26 mouse cellular contexts compared by ENCODE assay signal in genomic region chr17:28960597-28960996, GRCm38 (mm10). TPM values are rescaled to one million over a fixed set of nuclear protein-coding genes. Genes with fewer than 3 reads are reported as not detected.
DNase-seq lines count a peak whose midpoint lies in the region; ATAC-seq and TF ChIP-seq lines count a peak whose summit lies in the region.
"Had no signal": no experiment of that assay in that cellular context is flagged by ENCODE, and none has a peak within 500 bp of the region (broad histone marks: within the 10 kb centered on the region; RNA-seq: fewer than 3 reads in every experiment).

No protein-coding gene starts in this region.

- H3K27ac ChIP-seq in kidney, postnatal 0 days: no peak overlapping the region
- H3K27ac ChIP-seq in CH12.LX (ENCODE audit: insufficient read depth, low read depth): no peak overlapping the region
- H3K27ac ChIP-seq in liver, postnatal 0 days (ENCODE audit: low read depth): no peak overlapping the region
- H3K27ac ChIP-seq: forebrain, embryonic 10.5 days had no signal

- no peaks in the 10 kb centered on the region for H3K4me1 ChIP-seq in kidney, postnatal 0 days (replicated peaks; ENCODE audit: insufficient read depth, low read length)
- peaks cover 0 to 67% of the 10 kb centered on the region in 2 experiments; a peak in 2 of 4 replicates for H3K4me1 ChIP-seq in CH12.LX (ENCODE audit: control insufficient read depth in 1 of 2, insufficient read depth in 2 of 2)
- peaks cover 5% of the 10 kb centered on the region for H3K4me1 ChIP-seq in liver, postnatal 0 days (ENCODE audit: insufficient read depth)
- H3K4me1 ChIP-seq: forebrain, embryonic 10.5 days had no signal

- H3K27me3 ChIP-seq in kidney, postnatal 0 days (ENCODE audit: insufficient read depth, low read length): no peaks in the 10 kb centered on the region
- H3K27me3 ChIP-seq in CH12.LX (replicated peaks): no peaks in the 10 kb centered on the region
- no peaks in the 10 kb centered on the region for H3K27me3 ChIP-seq in liver, postnatal 0 days (ENCODE audit: insufficient read depth, low read length)
- H3K27me3 ChIP-seq: Patski had no signal

- peak; percentile 16 for DNase-seq in embryo, embryonic 10 days (ENCODE audit: low spot score)
- DNase-seq in embryo, embryonic 9.5 days (ENCODE audit: extremely low spot score): no peak
- DNase-seq in kidney, postnatal 0 days (ENCODE audit: low spot score): no peak
- no peak for DNase-seq in kidney, postnatal 25 days
- DNase-seq in CH12.LX (ENCODE audit: extremely low read depth): no peak
- DNase-seq in liver, postnatal 0 days: no peak
- no peak for DNase-seq in cerebellum, adult 11 months
- no peak for DNase-seq in frontal cortex, postnatal 14 days (ENCODE audit: low spot score in 2 of 2)
- DNase-seq: adrenal gland, postnatal 10 days; cerebellum, postnatal 25 days; heart, adult 18-20 months; kidney, adult 8-10 months; kidney, postnatal 4 days; lung, postnatal 14 days; right cerebral cortex, postnatal 25 days had no signal

- 74% methylated on average over 10 of the region's 10 CpGs for WGBS in kidney, postnatal 0 days
- 69% methylated on average over 10 of the region's 10 CpGs for WGBS in liver, postnatal 0 days (ENCODE audit: insufficient replicate concordance)

- TF ChIP-seq POLR2A in CH12.LX (IDR thresholded peaks at IDR 0.05; ENCODE audit: low read depth, low read length): no peak

- dilution Hi-C loops in CH12.LX (cut with MboI; ENCODE audit: extremely low pct_ligation_motif_present, extremely low pct_unique_long_range_greater_than_20kb, low sequenced_read_pairs): no loop called here

- no peaks in the 10 kb centered on the region for H3K9me3 ChIP-seq in kidney, postnatal 0 days (replicated peaks; ENCODE audit: low read length)
- H3K9me3 ChIP-seq in CH12.LX (replicated peaks; ENCODE audit: low read length): peaks cover 6% of the 10 kb centered on the region
- no peaks in the 10 kb centered on the region for H3K9me3 ChIP-seq in liver, postnatal 0 days (ENCODE audit: low read length)

- in situ Hi-C loops in CH12.LX (cut with MboI; ENCODE audit: low pct_ligation_motif_present, low pct_unique_long_range_greater_than_20kb, low sequenced_read_pairs): no loop called here

- ATAC-seq in kidney, postnatal 0 days (replicated peaks; ENCODE audit: low FRiP score, low read depth): no peak
- ATAC-seq in liver, postnatal 0 days: no peak
- ATAC-seq: midbrain, embryonic 16.5 days; Patski had no signal

- no peak overlapping the region for H3K4me3 ChIP-seq in kidney, postnatal 0 days (replicated peaks; ENCODE audit: low read depth, low read length)
- H3K4me3 ChIP-seq in CH12.LX (replicated peaks in 1 of 3; ENCODE audit: low read depth in 2 of 3, low read length in 2 of 3, poor library complexity in 1 of 3): no peak overlapping the region
- H3K4me3 ChIP-seq in liver, postnatal 0 days (ENCODE audit: low read depth, low read length): no peak overlapping the region
- H3K4me3 ChIP-seq: forebrain, embryonic 10.5 days had no signal

- TF ChIP-seq RAD21 in CH12.LX (IDR thresholded peaks at IDR 0.05; ENCODE audit: low read depth, low read length): no peak; the same call in 1 of the 2 replicates

- peaks cover 41% of the 10 kb centered on the region for H3K79me2 ChIP-seq in CH12.LX (replicated peaks; ENCODE audit: control insufficient read depth, extremely low read depth, insufficient read depth, poor library complexity, severe bottlenecking)

- no peak overlapping the region for H3K4me2 ChIP-seq in kidney, postnatal 0 days (ENCODE audit: low read length)
- no peak overlapping the region for H3K4me2 ChIP-seq in CH12.LX (ENCODE audit: insufficient read depth, low read depth, poor library complexity, severe bottlenecking)
- H3K4me2 ChIP-seq in liver, postnatal 0 days (ENCODE audit: low read depth, low read length): no peak overlapping the region

- H3K36me3 ChIP-seq in kidney, postnatal 0 days (ENCODE audit: insufficient read depth, low read length): peaks cover 43% of the 10 kb centered on the region
- peaks cover 50 to 93% of the 10 kb centered on the region in 2 experiments for H3K36me3 ChIP-seq in CH12.LX (replicated peaks in 1 of 2; ENCODE audit: control insufficient read depth in 1 of 2, insufficient read depth in 1 of 2, low read length in 1 of 2)
- H3K36me3 ChIP-seq in liver, postnatal 0 days (replicated peaks; ENCODE audit: insufficient read depth, low read length): peaks cover 69% of the 10 kb centered on the region

- TF ChIP-seq EP300 in CH12.LX (IDR thresholded peaks at IDR 0.05; ENCODE audit: low read length): no peak
- TF ChIP-seq EP300 in liver, postnatal 0 days (IDR thresholded peaks at IDR 0.05; ENCODE audit: low read depth): no peak

- peak; percentile 21; the same call in 1 of the 2 replicates for TF ChIP-seq CTCF in kidney, postnatal 0 days (IDR thresholded peaks at IDR 0.05; ENCODE audit: low read depth)
- TF ChIP-seq CTCF in CH12.LX (conservative IDR thresholded peaks at IDR 0.05 in 1 of 2, IDR thresholded peaks at IDR 0.05 in 1 of 2; ENCODE audit: low read depth in 2 of 2, low read length in 2 of 2): no peak
- 0 out of 2 replicates have a peak, but pooled peaks have one; percentile 25 for TF ChIP-seq CTCF in liver, postnatal 0 days (IDR thresholded peaks at IDR 0.05; ENCODE audit: low read depth)

- H3K9ac ChIP-seq in kidney, postnatal 0 days (ENCODE audit: low read depth, low read length): no peak overlapping the region
- no peak overlapping the region for H3K9ac ChIP-seq in CH12.LX (ENCODE audit: insufficient read depth, low read depth)
- no peak overlapping the region for H3K9ac ChIP-seq in liver, postnatal 0 days (replicated peaks)

TF ChIP-seq in CH12.LX, 34 proteins besides CTCF, POLR2A, EP300 and RAD21:
- no peak for TF ChIP-seq RCOR1 (conservative IDR thresholded peaks at IDR 0.05; ENCODE audit: low read depth, low read length)
- TF ChIP-seq KAT2A (IDR thresholded peaks at IDR 0.05; ENCODE audit: insufficient replicate concordance, low read length): no peak
- TF ChIP-seq SMC3 (IDR thresholded peaks at IDR 0.05; ENCODE audit: low read depth, low read length): peak; percentile 3; the same call in 1 of the 2 replicates
- TF ChIP-seq NRF1 (IDR thresholded peaks at IDR 0.05; ENCODE audit: low read depth, low read length): no peak

RNA-seq across cellular contexts. Expression of gene Kctd20, which starts 8.8 kb away (rescaled TPM):
- polyA plus RNA-seq in kidney, postnatal 0 days (2015; fragmentation: Nextera tagmentation; extraction: Ambion mirVana): 54.5 and 58.8 TPM in 2 replicates
- 40.1 and 41.3 TPM in 2 replicates for total RNA-seq in CH12.LX (2012; rRNA removed)
- total RNA-seq in CH12.LX (2014; rRNA removed): 62.9 and 68.5 TPM in 2 replicates
- polyA plus RNA-seq in CH12.LX (2012; ENCODE audit: insufficient read length, low read depth): 68.6 and 85.2 TPM in 2 replicates
- 38.6 and 39.5 TPM in 2 replicates for polyA plus RNA-seq in liver, postnatal 0 days (2015; fragmentation: Nextera tagmentation; extraction: Ambion mirVana)

RNA-seq across cellular contexts. Expression of gene Pxt1, which starts 17.0 kb away (rescaled TPM):
- polyA plus RNA-seq in kidney, postnatal 0 days (2015; fragmentation: Nextera tagmentation; extraction: Ambion mirVana): not detected in 2 replicates
- total RNA-seq in CH12.LX (2012; rRNA removed) (not detected in 2 replicates), CH12.LX (2014; rRNA removed) (not detected in 2 replicates)
- polyA plus RNA-seq in CH12.LX (2012; ENCODE audit: insufficient read length, low read depth): not detected in 2 replicates
- polyA plus RNA-seq in liver, postnatal 0 days (2015; fragmentation: Nextera tagmentation; extraction: Ambion mirVana): 0.14 and 0.29 TPM in 2 replicates
- total RNA-seq: gastrocnemius, adult 8-10 months; heart, adult 18-20 months; layer of hippocampus, postnatal 14 days; left cerebral cortex, postnatal 10 days; megakaryocyte-erythroid progenitor cell, adult 5-6 weeks; neutrophil, adult 5-6 weeks had no signal
- polyA plus RNA-seq: brain, embryonic 14.5 days; forebrain, embryonic 10.5 days; heart, postnatal 0 days; midbrain, embryonic 16.5 days; Patski had no signal

RNA-seq across cellular contexts. Expression of gene 4930539E08Rik, which starts 45.5 kb away (rescaled TPM):
- polyA plus RNA-seq in kidney, postnatal 0 days (2015; fragmentation: Nextera tagmentation; extraction: Ambion mirVana): 0.24 and 0.41 TPM in 2 replicates
- 1.4 TPM in 2 replicates for total RNA-seq in CH12.LX (2012; rRNA removed)
- total RNA-seq in CH12.LX (2014; rRNA removed): 0.57 and 0.62 TPM in 2 replicates
- 1.2 and 1.4 TPM in 2 replicates for polyA plus RNA-seq in CH12.LX (2012; ENCODE audit: insufficient read length, low read depth)
- polyA plus RNA-seq in liver, postnatal 0 days (2015; fragmentation: Nextera tagmentation; extraction: Ambion mirVana): 0.08 and 0.09 TPM in 2 replicates
- total RNA-seq: gastrocnemius, adult 8-10 months had no signal
- polyA plus RNA-seq: hindbrain, embryonic 11.5 days had no signal

RNA-seq across cellular contexts. Expression of gene Stk38, which starts 47.2 kb away (rescaled TPM):
- polyA plus RNA-seq in kidney, postnatal 0 days (2015; fragmentation: Nextera tagmentation; extraction: Ambion mirVana): 58.8 and 66.9 TPM in 2 replicates
- 25.9 and 29.0 TPM in 2 replicates for total RNA-seq in CH12.LX (2012; rRNA removed)
- 56.0 and 56.4 TPM in 2 replicates for total RNA-seq in CH12.LX (2014; rRNA removed)
- polyA plus RNA-seq in CH12.LX (2012; ENCODE audit: insufficient read length, low read depth): 50.9 and 56.0 TPM in 2 replicates
- polyA plus RNA-seq in liver, postnatal 0 days (2015; fragmentation: Nextera tagmentation; extraction: Ambion mirVana): 32.6 and 34.5 TPM in 2 replicates

Comparison
In these comparisons a context has a peak if more than half of its experiments do, and no peak if none do; other contexts are left out.
1. CTCF ChIP-seq: peak in kidney, postnatal 0 days (single experiment) and liver, postnatal 0 days (single experiment); none in CH12.LX (0 of 2).